Mouse (Mus musculus): ENCODE data around the gene Vangl2. TPM values are rescaled to one million over a fixed set of nuclear protein-coding genes. Genes with fewer than 3 reads are reported as not detected.

Gene Vangl2
- polyA plus RNA-seq, 1 experiment from 2014 or later, result 0.66 TPM

- Histone ChIP-seq H3K4me3 (replicated peaks) (no peak overlapping the region), H3K27me3 (no peaks in the 10 kb centered on the region), H3K4me2 (no peak overlapping the region), H3K36me3 (replicated peaks) (no peaks in the 10 kb centered on the region), H3K27ac (replicated peaks) (no peak overlapping the region), H3K9ac (no peak overlapping the region), H3K9me3 (replicated peaks) (no peaks in the 10 kb centered on the region), H3K4me1 (replicated peaks) (no peaks in the 10 kb centered on the region)
- WGBS (ENCODE audit: insufficient replicate concordance), result 27% methylated on average over 6 of the region's 6 CpGs
- ATAC-seq (ENCODE audit: insufficient read depth), result no peak
These were observed 73.2 kb downstream of the Vangl2 start for GRCm38 (mm10) chr1:171955071-171955470.

Other genes with a start within 250 kb of the Vangl2 start
- gene Cd84, start 188.7 kb downstream of the Vangl2 start, polyA plus RNA-seq (2015; fragmentation: Nextera tagmentation; extraction: Ambion mirVana), result 5.4 and 6.2 TPM in 2 replicates
- gene Gm10521, start 132.8 kb downstream of the Vangl2 start, polyA plus RNA-seq (2015; fragmentation: Nextera tagmentation; extraction: Ambion mirVana), result not detected in 2 replicates
- 1.8 and 2.7 TPM in 2 replicates for gene Slamf6, start 110.9 kb downstream of the Vangl2 start, polyA plus RNA-seq (2015; fragmentation: Nextera tagmentation; extraction: Ambion mirVana)
- gene Nhlh1, start 29.1 kb upstream of the Vangl2 start, polyA plus RNA-seq (2015; fragmentation: Nextera tagmentation; extraction: Ambion mirVana), result not detected in 2 replicates
- gene Copa, start 54.1 kb upstream of the Vangl2 start, polyA plus RNA-seq (2015; fragmentation: Nextera tagmentation; extraction: Ambion mirVana), result 70.1 and 73.6 TPM in 2 replicates
- 37.6 and 43.5 TPM in 2 replicates for gene Ncstn, start 54.4 kb upstream of the Vangl2 start, polyA plus RNA-seq (2015; fragmentation: Nextera tagmentation; extraction: Ambion mirVana)
- gene Pex19, start 98.3 kb upstream of the Vangl2 start, polyA plus RNA-seq (2015; fragmentation: Nextera tagmentation; extraction: Ambion mirVana), result 38.7 and 41.8 TPM in 2 replicates
- 55.3 and 62.8 TPM in 2 replicates for gene Dcaf8, start 119.6 kb upstream of the Vangl2 start, polyA plus RNA-seq (2015; fragmentation: Nextera tagmentation; extraction: Ambion mirVana)
- gene Pea15a, start 178.4 kb upstream of the Vangl2 start, polyA plus RNA-seq (2015; fragmentation: Nextera tagmentation; extraction: Ambion mirVana), result 20.2 and 22.3 TPM in 2 replicates
- 2.9 and 5.0 TPM in 2 replicates for gene Casq1, start 191.4 kb upstream of the Vangl2 start, polyA plus RNA-seq (2015; fragmentation: Nextera tagmentation; extraction: Ambion mirVana)
- 0.02 TPM in 1 of 2 replicates, not detected in the other for gene Atp1a4, start 230.0 kb upstream of the Vangl2 start, polyA plus RNA-seq (2015; fragmentation: Nextera tagmentation; extraction: Ambion mirVana)
- gene Igsf8, start 233.2 kb upstream of the Vangl2 start, polyA plus RNA-seq (2015; fragmentation: Nextera tagmentation; extraction: Ambion mirVana), result 17.9 and 23.1 TPM in 2 replicates